Mouse (Mus musculus) MEL (cell line): ENCODE measurements around the gene Fads1.

Source experiments
- TAL1 ChIP-seq: IDR thresholded peaks from 2 replicates; pipeline ENCODE4 v1.6.1; 2012; ENCODE audit warnings: mild to moderate bottlenecking, inconsistent platforms, low read length, moderate library complexity, mixed read lengths
- TBP ChIP-seq: IDR thresholded peaks from 2 replicates; pipeline ENCODE4 v1.8.0; 2011; ENCODE audit warnings: low read depth, low read length, improper control_type of control experiment
- ZKSCAN1 ChIP-seq: IDR thresholded peaks from 2 replicates; pipeline ENCODE4 v1.6.1; 2012; ENCODE audit warnings: low read depth, mild to moderate bottlenecking, inconsistent platforms, low read length, improper control_type of control experiment, moderate library complexity

DNA sequence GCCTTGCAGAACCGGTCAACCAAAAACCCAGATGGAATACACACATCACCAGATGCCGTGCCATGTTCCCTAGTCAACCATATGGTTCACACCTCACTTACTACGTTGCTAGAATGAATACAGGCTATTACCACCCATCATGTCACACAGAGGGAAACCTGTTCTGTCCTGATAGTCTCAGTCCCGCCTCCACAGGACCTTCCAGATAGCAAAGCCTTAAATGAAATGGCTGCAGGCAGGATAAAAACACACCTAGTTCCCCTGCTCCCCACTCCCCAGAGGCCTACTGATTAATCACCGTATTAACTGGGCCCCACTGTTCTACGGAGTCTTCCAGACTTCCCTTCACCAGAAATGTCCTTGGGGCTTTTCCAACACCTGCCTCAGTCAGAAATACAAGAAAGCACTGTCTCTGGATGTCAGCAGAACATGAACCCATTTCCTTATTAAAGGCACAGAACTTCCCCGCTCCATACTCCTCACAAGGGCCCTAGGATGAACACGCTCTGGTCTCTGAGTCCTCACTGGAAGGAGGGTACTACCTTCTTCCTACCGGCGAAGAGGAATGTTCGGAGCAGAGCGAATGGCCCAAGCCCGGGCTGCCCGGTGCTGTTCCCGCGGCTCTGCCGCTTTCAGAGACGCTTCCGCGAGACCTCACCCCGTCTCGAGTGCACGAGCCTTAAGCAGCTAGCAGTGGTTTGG is 20.6 kb downstream of the Fads1 start:
- peak; percentile 90 for TF ChIP-seq TAL1
- TF ChIP-seq TBP, result peak; percentile 60; the same call in 1 of the 2 replicates
- TF ChIP-seq ZKSCAN1, result no peak
